Mouse (Mus musculus): Measurements from ENCODE around the gene Khsrp.

DNA sequence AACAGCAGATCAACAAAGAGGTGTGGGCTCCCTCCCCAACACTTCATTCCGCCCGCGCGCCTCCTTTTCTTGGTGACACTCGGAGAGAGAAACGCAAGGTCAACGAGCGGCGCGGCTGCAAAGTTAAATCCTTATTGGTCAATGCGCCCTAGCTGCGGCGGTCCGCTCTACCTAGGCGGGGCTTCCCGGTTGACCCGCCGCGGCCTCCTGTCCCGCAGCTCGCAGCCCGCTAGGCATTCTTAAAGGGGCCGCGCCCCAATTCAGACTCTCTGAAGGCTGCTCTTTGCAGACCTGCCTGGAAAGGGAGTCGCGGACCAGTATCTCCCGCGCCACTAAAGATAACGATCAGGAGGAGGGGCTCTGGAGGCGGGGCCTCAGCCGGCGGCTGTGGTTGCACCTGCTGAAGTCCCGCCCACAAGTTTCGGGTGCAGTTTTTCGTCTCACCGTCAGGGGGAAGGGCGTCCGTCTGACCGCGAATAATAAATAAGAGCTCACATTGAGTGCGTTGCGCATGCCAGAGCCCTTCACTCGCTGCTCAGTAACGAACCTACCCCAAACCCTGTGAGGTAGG lies 29.0 kb upstream of the Khsrp start:
- TF ChIP-seq EP300 (IDR thresholded peaks at IDR 0.05; ENCODE audit: insufficient read depth, low read depth, low read length) (0 out of 2 replicates have a peak, but pooled peaks have one; percentile 20), CTCF (IDR thresholded peaks at IDR 0.05) (peak; percentile 87), POLR2A (IDR thresholded peaks at IDR 0.05; ENCODE audit: insufficient read depth, low read depth, low read length) (0 out of 2 replicates have a peak, but pooled peaks have one; percentile 17)

Measured in heart, adult 2 months (tissue).